Mouse (Mus musculus) lung, adult 2 months (tissue): Measurements from ENCODE around the gene Ttc9c. TPM values are rescaled to one million over a fixed set of nuclear protein-coding genes. Genes with fewer than 3 reads are reported as not detected.

Experiments used
- DNase-seq: peaks from one replicate; pipeline ENCODE4 v3.0.0; 2022
- H3K4me1 ChIP-seq: fragments of 200-500 bp; 2 replicates; pipeline ENCODE4 v1.6.1; 2011; ENCODE audit warnings: low read length; ENCODE audit not compliant: control insufficient read depth, insufficient read depth
- H3K4me3 ChIP-seq: fragments of 200-500 bp; replicated peaks from 2 replicates; pipeline ENCODE3; 2011; ENCODE audit warnings: low read depth, mild to moderate bottlenecking, control low read depth, low read length; ENCODE audit errors: extremely low read depth
- CTCF ChIP-seq: fragments of 200-500 bp; IDR thresholded peaks from 2 replicates; pipeline ENCODE4 v1.5.1; 2011; ENCODE audit warnings: mild to moderate bottlenecking, low read length, control low read depth; ENCODE audit not compliant: insufficient read depth
- POLR2A ChIP-seq: fragments of 200-500 bp; IDR thresholded peaks from 2 replicates; pipeline ENCODE4 v1.6.1; 2011; ENCODE audit warnings: low read depth, mild to moderate bottlenecking, control low read depth, low read length, borderline replicate concordance; ENCODE audit errors: extremely low read depth
- WGBS: fragments of 180-500 bp; shearing (Covaris S2); methylation state at CpG from one replicate; pipeline ENCODE4 v1.1.7; 2018; 5-methylcytosine and 5-hydroxymethylcytosine counted together
- polyA plus RNA-seq: library from polyadenylated mRNA; depleted of rRNA; stranded (reverse); fragments of >200 nt; gene quantifications from 2 replicates; pipeline ENCODE4 v1.2.3, GENCODE M21; 2012; rRNA removed

Gene Ttc9c
- polyA plus RNA-seq, 1 experiment: 12.8 TPM

DNA sequence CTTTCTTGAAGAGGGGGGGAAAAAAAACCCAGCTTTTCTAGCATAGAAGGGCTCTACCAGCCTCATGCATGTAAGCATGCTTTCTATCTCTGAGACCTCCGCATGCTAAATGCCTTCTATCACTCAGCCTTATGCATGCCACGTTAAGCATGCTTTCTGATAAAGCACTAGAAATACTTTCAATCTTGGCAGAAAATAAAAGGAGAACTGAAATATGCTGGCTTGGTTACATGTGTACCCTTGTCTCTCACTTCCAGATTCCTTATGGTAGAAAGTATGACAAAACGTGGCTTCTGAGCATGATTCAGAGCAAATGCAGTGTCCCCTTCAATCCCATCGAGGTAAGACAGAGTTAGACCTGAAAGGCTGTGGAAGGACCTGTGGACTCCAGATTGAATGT is 55.9 kb downstream of the Ttc9c start:
- DNase-seq: no peak

DNA sequence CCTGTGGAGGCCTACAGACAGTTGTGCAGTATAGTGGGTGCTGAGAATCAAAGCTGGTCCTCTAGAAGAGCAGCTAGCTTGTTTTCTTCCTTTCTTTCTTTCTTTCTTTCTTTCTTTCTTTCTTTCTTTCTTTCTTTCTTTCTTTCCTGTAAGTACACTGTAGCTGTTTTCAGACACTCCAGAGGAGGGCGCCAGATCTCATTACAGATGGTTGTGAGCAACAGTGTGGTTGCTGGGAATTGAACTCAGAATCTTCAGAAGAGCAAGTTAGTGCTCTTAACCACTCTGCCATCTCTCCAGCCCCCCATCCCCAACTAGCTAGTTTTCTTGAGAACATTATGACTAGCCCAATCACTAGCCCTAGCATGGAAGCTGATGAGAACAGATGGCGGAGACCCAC is 58.4 kb downstream of the Ttc9c start:
- DNase-seq: no peak
- Histone ChIP-seq H3K4me3 (no peak overlapping the region), H3K4me1 (peaks cover 16% of the 10 kb centered on the region)
- TF ChIP-seq CTCF (no peak), POLR2A (no peak)
- 90% methylated on average over 2 of the region's 2 CpGs for WGBS

More for the DNA sequence above, 55.9 kb downstream of the Ttc9c start:
- Histone ChIP-seq H3K4me3 (no peak overlapping the region), H3K4me1 (peaks cover 4% of the 10 kb centered on the region; the same call in 1 of the 2 replicates)
- TF ChIP-seq CTCF: no peak
- no peak for TF ChIP-seq POLR2A
- 80% methylated on average over 4 of the region's 4 CpGs for WGBS

Other genes with a start within 250 kb of the Ttc9c start
- gene Slc22a8, start 228.1 kb downstream of the Ttc9c start, polyA plus RNA-seq: 0.07 TPM in 1 of 2 replicates, not detected in the other
- not detected in 2 replicates for gene Slc22a6, start 201.3 kb downstream of the Ttc9c start, polyA plus RNA-seq
- 0.89 and 1.7 TPM in 2 replicates for gene Chrm1, start 155.5 kb downstream of the Ttc9c start, polyA plus RNA-seq
- gene Slc3a2, start 96.0 kb downstream of the Ttc9c start, polyA plus RNA-seq: 263 and 265 TPM in 2 replicates
- 19.5 and 21.3 TPM in 2 replicates for gene Wdr74, start 83.5 kb downstream of the Ttc9c start, polyA plus RNA-seq
- not detected in 2 replicates for gene 1700092M07Rik, start 78.6 kb downstream of the Ttc9c start, polyA plus RNA-seq
- 79.0 and 88.0 TPM in 2 replicates for gene Stx5a, start 77.9 kb downstream of the Ttc9c start, polyA plus RNA-seq
- gene Nxf1, start 62.3 kb downstream of the Ttc9c start, polyA plus RNA-seq: 61.4 and 85.3 TPM in 2 replicates
- 188 and 217 TPM in 2 replicates for gene Tmem223, start 48.3 kb downstream of the Ttc9c start, polyA plus RNA-seq
- gene Tmem179b, start 44.9 kb downstream of the Ttc9c start, polyA plus RNA-seq: 88.7 and 103 TPM in 2 replicates
- gene Taf6l, start 32.9 kb downstream of the Ttc9c start, polyA plus RNA-seq: 8.6 and 9.0 TPM in 2 replicates
- 26.2 and 42.5 TPM in 2 replicates for gene Polr2g, start 20.8 kb downstream of the Ttc9c start, polyA plus RNA-seq
- 1.9 and 2.3 TPM in 2 replicates for gene Zbtb3, start 16.8 kb downstream of the Ttc9c start, polyA plus RNA-seq
- 25.4 and 28.0 TPM in 2 replicates for gene Hnrnpul2, start 677 bp upstream of the Ttc9c start, polyA plus RNA-seq
- gene AC129217.1, start 10.4 kb upstream of the Ttc9c start, polyA plus RNA-seq: not detected in 2 replicates
- gene Bscl2, start 18.1 kb upstream of the Ttc9c start, polyA plus RNA-seq: 140 and 164 TPM in 2 replicates
- gene Gng3, start 19.9 kb upstream of the Ttc9c start, polyA plus RNA-seq: 0.11 and 0.19 TPM in 2 replicates
- gene Lrrn4cl, start 31.4 kb upstream of the Ttc9c start, polyA plus RNA-seq: 2.1 and 3.4 TPM in 2 replicates
- gene Ubxn1, start 52.2 kb upstream of the Ttc9c start, polyA plus RNA-seq: 84.2 and 101 TPM in 2 replicates
- 26.2 and 37.6 TPM in 2 replicates for gene Uqcc3, start 61.6 kb upstream of the Ttc9c start, polyA plus RNA-seq
- 0.58 and 1.7 TPM in 2 replicates for gene Lbhd1, start 64.4 kb upstream of the Ttc9c start, polyA plus RNA-seq
- not detected in 2 replicates for gene Gm49403, start 64.6 kb upstream of the Ttc9c start, polyA plus RNA-seq
- gene 1810009A15Rik, start 69.5 kb upstream of the Ttc9c start, polyA plus RNA-seq: 11.8 and 15.4 TPM in 2 replicates
- not detected in 2 replicates for gene Gm49416, start 69.6 kb upstream of the Ttc9c start, polyA plus RNA-seq
- 18.5 and 22.2 TPM in 2 replicates for gene Ints5, start 73.7 kb upstream of the Ttc9c start, polyA plus RNA-seq
- gene Ganab, start 78.7 kb upstream of the Ttc9c start, polyA plus RNA-seq: 83.8 and 124 TPM in 2 replicates
- gene B3gat3, start 101.0 kb upstream of the Ttc9c start, polyA plus RNA-seq: 92.3 and 107 TPM in 2 replicates
- gene Rom1, start 110.0 kb upstream of the Ttc9c start, polyA plus RNA-seq: 11.3 and 14.1 TPM in 2 replicates
- gene Eml3, start 110.2 kb upstream of the Ttc9c start, polyA plus RNA-seq: 50.5 and 65.5 TPM in 2 replicates
- gene Mta2, start 122.5 kb upstream of the Ttc9c start, polyA plus RNA-seq: 20.0 and 26.9 TPM in 2 replicates
- gene Tut1, start 134.5 kb upstream of the Ttc9c start, polyA plus RNA-seq: 14.9 and 17.9 TPM in 2 replicates
- 121 and 206 TPM in 2 replicates for gene Eef1g, start 147.7 kb upstream of the Ttc9c start, polyA plus RNA-seq
- gene Ahnak, start 170.0 kb upstream of the Ttc9c start, polyA plus RNA-seq: 56.3 and 84.7 TPM in 2 replicates